Mouse (Mus musculus): ENCODE data around the gene Pdk2. TPM values are rescaled to one million over a fixed set of nuclear protein-coding genes. Genes with fewer than 3 reads are reported as not detected.

The Pdk2 gene
- polyA plus RNA-seq, 1 experiment from 2014 or later, result 94.7 TPM

DNA sequence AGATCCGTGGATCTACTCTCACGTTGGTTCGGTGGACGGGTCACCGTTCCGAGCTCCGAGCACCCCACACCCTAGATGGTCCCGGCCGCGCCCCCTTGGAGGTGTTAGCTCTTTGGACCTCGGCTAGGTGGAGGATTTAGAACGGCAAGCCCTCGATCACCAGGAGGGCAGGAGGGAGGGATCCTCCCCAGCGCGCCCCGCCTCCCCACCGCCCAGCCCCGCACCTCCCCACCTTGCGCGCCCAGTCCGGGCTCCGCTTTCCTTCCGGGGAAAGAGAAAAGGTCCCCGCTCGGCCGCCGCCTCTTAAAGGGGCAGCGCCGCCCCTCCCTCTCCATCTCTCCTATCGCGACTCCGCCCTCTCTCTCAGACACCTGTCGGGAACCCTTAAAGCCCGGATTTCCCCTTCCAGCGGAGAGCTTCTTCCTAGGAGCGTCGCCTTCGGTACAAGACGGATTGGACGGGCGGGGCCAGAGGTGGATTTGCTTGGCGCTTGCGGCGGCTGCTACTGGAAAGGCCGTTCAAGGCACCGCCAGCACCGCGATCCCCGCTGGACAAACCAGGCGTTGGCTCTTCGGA lies 35.5 kb upstream of the Pdk2 start, which contains the start of gene Itga3:
Itga3 (minus strand) TSS at position 266 of the 576 bp plus-strand sequence.
- H3K9me3 ChIP-seq (replicated peaks; ENCODE audit: low read length), result no peaks in the 10 kb centered on the region
- peak; percentile 68 for ATAC-seq (replicated peaks; ENCODE audit: low FRiP score, low read depth)
- peak within 1 kb of the TSS; percentile 66 for H3K4me3 ChIP-seq (replicated peaks; ENCODE audit: low read depth, low read length)
- peak within 1 kb of the TSS; percentile 91 for H3K27ac ChIP-seq
- H3K36me3 ChIP-seq (ENCODE audit: insufficient read depth, low read length), result no peaks in the 10 kb centered on the region
- WGBS, result under 1% methylated on average over 44 of the region's 51 CpGs
- H3K9ac ChIP-seq (ENCODE audit: low read depth, low read length), result peak within 1 kb of the TSS; percentile 77
- no peaks in the 10 kb centered on the region for H3K27me3 ChIP-seq (ENCODE audit: insufficient read depth, low read length)
- peak within 1 kb of the TSS; percentile 89 for H3K4me2 ChIP-seq (ENCODE audit: low read length)
- peak; percentile 85 for DNase-seq (ENCODE audit: low spot score)
- H3K4me1 ChIP-seq (replicated peaks; ENCODE audit: insufficient read depth, low read length), result peaks cover 59% of the 10 kb centered on the region
- TF ChIP-seq CTCF (IDR thresholded peaks at IDR 0.05; ENCODE audit: low read depth), result no peak

DNA sequence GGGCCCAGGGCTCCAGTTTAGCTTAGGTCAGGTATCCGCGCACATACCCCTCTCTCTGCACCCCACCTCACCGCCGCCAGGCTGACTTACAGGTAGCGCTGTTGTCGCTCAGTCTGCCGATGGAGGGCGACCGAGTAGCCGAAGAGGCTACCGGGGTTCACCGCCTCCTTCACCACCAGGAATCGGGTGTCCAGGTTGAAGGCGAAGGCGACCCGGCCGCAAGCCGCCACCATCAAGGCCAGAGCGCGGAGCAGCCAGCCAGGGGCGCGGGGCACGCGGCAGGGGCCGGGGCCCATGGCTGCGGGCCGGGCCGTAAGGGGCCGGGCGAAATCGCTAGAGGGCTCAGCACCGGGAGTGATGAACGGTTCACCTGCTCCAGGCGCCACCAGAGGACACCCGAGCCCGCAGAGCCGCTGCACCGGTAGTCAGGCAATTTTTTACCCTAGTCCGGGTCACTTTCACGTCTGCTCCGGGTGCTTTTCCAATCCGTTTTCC lies 34.9 kb upstream of the Pdk2 start:
- under 1% methylated on average over 42 of the region's 42 CpGs for WGBS
- DNase-seq (ENCODE audit: low spot score), result peak; percentile 68
- Histone ChIP-seq H3K4me2 (ENCODE audit: low read length) (peak overlapping the region; percentile 89), H3K27me3 (ENCODE audit: insufficient read depth, low read length) (no peaks in the 10 kb centered on the region), H3K4me1 (replicated peaks; ENCODE audit: insufficient read depth, low read length) (peaks cover 65% of the 10 kb centered on the region), H3K9ac (ENCODE audit: low read depth, low read length) (peak overlapping the region; percentile 77), H3K27ac (peak overlapping the region; percentile 91), H3K9me3 (replicated peaks; ENCODE audit: low read length) (no peaks in the 10 kb centered on the region), H3K4me3 (replicated peaks; ENCODE audit: low read depth, low read length) (peak overlapping the region; percentile 66), H3K36me3 (ENCODE audit: insufficient read depth, low read length) (no peaks in the 10 kb centered on the region)
- TF ChIP-seq CTCF (IDR thresholded peaks at IDR 0.05; ENCODE audit: low read depth), result peak; percentile 38; the same call in 1 of the 2 replicates
- ATAC-seq (replicated peaks; ENCODE audit: low FRiP score, low read depth), result peak; percentile 58

DNA sequence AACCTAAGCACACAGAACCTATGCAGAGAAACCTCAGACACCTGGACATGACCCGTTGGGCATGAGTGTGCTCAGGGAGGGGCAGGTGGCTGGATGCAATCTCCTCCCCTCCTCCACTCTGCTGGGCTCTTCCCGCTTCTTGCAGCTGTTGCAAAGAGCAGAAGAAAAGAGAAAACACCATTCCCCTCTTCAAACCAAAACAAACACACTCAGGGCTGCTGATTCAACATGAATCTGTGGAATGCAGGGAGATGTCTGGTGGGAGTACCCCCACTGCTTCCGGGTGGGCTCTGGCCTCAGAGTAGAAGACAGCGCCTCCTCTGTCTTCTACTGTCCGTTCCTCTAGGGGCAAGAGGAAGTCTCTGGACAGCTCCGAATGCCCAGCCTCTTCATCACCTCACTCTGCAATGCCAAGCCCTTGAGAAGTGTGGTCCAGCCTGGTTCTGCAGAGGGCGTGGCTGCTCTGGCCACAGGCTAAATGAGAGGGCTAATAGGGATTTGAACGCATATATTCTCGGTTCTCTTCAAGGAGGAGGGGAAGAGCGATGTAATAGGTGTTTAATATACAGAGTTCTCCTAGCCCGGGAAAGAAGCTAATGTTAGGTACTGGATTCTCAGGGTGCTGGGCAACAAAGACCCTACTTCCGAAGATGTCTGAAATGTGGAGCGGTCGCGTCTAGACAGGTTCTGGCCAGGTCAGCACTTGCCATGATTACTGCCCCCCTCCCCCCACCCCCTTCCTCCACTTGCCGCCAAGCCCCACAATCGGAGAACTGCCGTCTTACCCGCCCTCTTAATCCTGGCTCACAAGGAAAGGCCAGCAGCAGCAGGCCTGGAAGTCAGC lies 34.3 kb upstream of the Pdk2 start:
- H3K27ac ChIP-seq, result peak overlapping the region; percentile 91
- no peaks in the 10 kb centered on the region for H3K9me3 ChIP-seq (replicated peaks; ENCODE audit: low read length)
- peaks cover 65% of the 10 kb centered on the region for H3K4me1 ChIP-seq (replicated peaks; ENCODE audit: insufficient read depth, low read length)
- H3K4me2 ChIP-seq (ENCODE audit: low read length), result peak overlapping the region; percentile 89
- no peaks in the 10 kb centered on the region for H3K27me3 ChIP-seq (ENCODE audit: insufficient read depth, low read length)
- peak overlapping the region; percentile 66 for H3K4me3 ChIP-seq (replicated peaks; ENCODE audit: low read depth, low read length)
- peak; percentile 23; the same call in 1 of the 2 replicates for ATAC-seq (replicated peaks; ENCODE audit: low FRiP score, low read depth)
- no peaks in the 10 kb centered on the region for H3K36me3 ChIP-seq (ENCODE audit: insufficient read depth, low read length)
- peak; percentile 81 for DNase-seq (ENCODE audit: low spot score)
- 6% methylated on average over 19 of the region's 19 CpGs for WGBS
- H3K9ac ChIP-seq (ENCODE audit: low read depth, low read length), result peak overlapping the region; percentile 77
- TF ChIP-seq CTCF (IDR thresholded peaks at IDR 0.05; ENCODE audit: low read depth), result peak; percentile 51; the same call in 1 of the 2 replicates

DNA sequence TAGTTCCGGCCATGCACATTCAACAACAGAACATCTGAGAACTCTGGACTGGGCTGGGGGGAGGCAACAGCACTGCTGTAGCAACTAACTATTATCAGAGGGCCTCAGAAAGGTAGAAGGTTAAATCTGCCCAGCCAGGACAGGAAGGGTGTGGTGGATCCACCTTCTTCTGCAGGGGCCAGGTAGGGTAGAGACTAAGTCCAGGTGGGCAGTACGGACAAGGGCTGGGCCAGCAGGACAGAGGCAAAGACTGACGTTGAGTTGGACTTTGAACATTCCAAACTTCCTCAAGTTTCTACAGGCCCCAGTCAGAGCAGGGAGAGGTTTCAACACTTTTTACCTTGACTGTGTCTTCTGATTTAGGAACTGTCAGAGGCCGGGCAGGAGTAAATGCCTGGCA lies 33.5 kb upstream of the Pdk2 start:
- ATAC-seq (replicated peaks; ENCODE audit: low FRiP score, low read depth), result no peak
- no peaks in the 10 kb centered on the region for H3K36me3 ChIP-seq (ENCODE audit: insufficient read depth, low read length)
- peak overlapping the region; percentile 66 for H3K4me3 ChIP-seq (replicated peaks; ENCODE audit: low read depth, low read length)
- 0 out of 2 replicates have a peak overlapping the region, but pooled peaks have one; percentile 77 for H3K9ac ChIP-seq (ENCODE audit: low read depth, low read length)
- no peak for TF ChIP-seq CTCF (IDR thresholded peaks at IDR 0.05; ENCODE audit: low read depth)
- peak overlapping the region; percentile 91 for H3K27ac ChIP-seq
- DNase-seq (ENCODE audit: low spot score), result no peak
- peaks cover 59% of the 10 kb centered on the region for H3K4me1 ChIP-seq (replicated peaks; ENCODE audit: insufficient read depth, low read length)
- no peaks in the 10 kb centered on the region for H3K9me3 ChIP-seq (replicated peaks; ENCODE audit: low read length)
- WGBS, result 49% methylated on average over 4 of the region's 4 CpGs
- H3K27me3 ChIP-seq (ENCODE audit: insufficient read depth, low read length), result no peaks in the 10 kb centered on the region
- H3K4me2 ChIP-seq (ENCODE audit: low read length), result peak overlapping the region; percentile 89

DNA sequence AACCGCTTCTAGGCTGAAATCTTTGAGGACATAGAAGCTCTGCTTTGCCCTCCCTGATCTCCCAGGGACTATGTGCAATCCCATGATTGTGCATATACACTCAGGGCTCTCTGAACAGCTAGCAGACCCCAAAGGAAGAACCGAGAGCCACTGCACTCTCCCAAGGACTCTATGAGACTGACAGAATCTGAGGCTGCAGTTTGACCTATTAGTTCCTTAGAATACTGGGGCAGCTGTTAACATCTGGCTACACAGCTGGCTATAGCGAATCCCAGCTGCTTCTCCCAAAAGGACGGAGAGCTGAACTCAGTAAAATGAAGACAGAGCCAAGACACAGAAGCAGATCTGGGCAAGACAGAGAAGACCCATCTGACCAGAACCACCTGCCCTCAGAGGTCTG lies 32.7 kb upstream of the Pdk2 start:
- Histone ChIP-seq H3K27ac (no peak overlapping the region), H3K4me3 (replicated peaks; ENCODE audit: low read depth, low read length) (no peak overlapping the region), H3K4me2 (ENCODE audit: low read length) (peak overlapping the region; percentile 6; the same call in 1 of the 2 replicates), H3K27me3 (ENCODE audit: insufficient read depth, low read length) (no peaks in the 10 kb centered on the region), H3K36me3 (ENCODE audit: insufficient read depth, low read length) (no peaks in the 10 kb centered on the region), H3K9me3 (replicated peaks; ENCODE audit: low read length) (no peaks in the 10 kb centered on the region), H3K9ac (ENCODE audit: low read depth, low read length) (no peak overlapping the region), H3K4me1 (replicated peaks; ENCODE audit: insufficient read depth, low read length) (peaks cover 50% of the 10 kb centered on the region)
- DNase-seq (ENCODE audit: low spot score) (no peak), ATAC-seq (replicated peaks; ENCODE audit: low FRiP score, low read depth) (no peak)
- WGBS, result 65% methylated on average over 4 of the region's 4 CpGs
- TF ChIP-seq CTCF (IDR thresholded peaks at IDR 0.05; ENCODE audit: low read depth), result no peak

DNA sequence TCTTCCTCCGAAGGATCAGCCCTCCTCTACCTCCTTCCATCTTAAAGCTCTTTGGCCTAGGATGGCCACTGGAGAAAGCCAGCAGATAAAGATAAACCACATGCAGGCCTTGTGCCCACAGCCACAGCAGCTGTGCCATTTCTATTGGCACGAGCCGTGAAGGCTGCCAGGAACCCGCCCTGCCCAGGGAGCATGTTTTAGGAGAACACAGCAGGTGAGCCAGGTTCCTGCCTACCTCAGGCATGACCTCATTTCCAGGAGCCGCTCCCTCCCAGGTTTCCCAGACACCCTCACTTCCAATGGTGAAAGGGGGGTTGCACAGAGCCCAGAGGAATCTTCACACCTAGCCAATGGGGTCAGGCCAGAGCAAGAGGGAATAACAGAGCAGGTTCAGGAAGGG lies 31.6 kb upstream of the Pdk2 start:
- Histone ChIP-seq H3K4me1 (replicated peaks; ENCODE audit: insufficient read depth, low read length) (peaks cover 46% of the 10 kb centered on the region), H3K9ac (ENCODE audit: low read depth, low read length) (no peak overlapping the region), H3K4me2 (ENCODE audit: low read length) (no peak overlapping the region), H3K27ac (no peak overlapping the region), H3K9me3 (replicated peaks; ENCODE audit: low read length) (no peaks in the 10 kb centered on the region), H3K27me3 (ENCODE audit: insufficient read depth, low read length) (no peaks in the 10 kb centered on the region), H3K36me3 (ENCODE audit: insufficient read depth, low read length) (no peaks in the 10 kb centered on the region), H3K4me3 (replicated peaks; ENCODE audit: low read depth, low read length) (no peak overlapping the region)
- DNase-seq (ENCODE audit: low spot score) (no peak), ATAC-seq (replicated peaks; ENCODE audit: low FRiP score, low read depth) (no peak)
- TF ChIP-seq CTCF (IDR thresholded peaks at IDR 0.05; ENCODE audit: low read depth), result no peak
- WGBS, result 61% methylated on average over 5 of the region's 5 CpGs

Measured in kidney, postnatal 0 days (tissue).